ENCODE assay signal across 21 mouse cellular contexts in the genomic region with DNA sequence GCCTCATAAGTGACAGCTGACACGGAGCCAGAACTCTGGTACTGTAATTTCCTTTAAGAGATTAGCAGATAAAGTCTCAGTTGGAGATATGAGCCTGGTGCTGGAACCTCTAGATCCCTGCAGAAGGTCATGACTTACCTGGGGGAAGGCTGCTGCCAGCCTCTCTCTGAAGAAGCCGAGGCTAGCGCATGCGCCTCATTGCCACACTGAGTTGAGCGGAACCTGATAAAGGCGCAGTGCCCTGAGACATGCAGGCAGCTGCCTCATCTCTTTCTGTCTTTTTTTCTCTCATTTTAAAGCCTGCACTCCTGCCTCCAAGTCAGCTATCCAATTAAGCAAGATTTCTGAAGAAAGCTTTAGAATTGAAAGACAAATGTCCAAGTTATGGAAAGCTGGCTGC.
DNase-seq lines count a peak whose midpoint lies in the region; ATAC-seq and TF ChIP-seq lines count a peak whose summit lies in the region.
"Had no signal": no experiment of that assay in that cellular context is flagged by ENCODE, and none has a peak within 500 bp of the region (broad histone marks: within the 10 kb centered on the region; RNA-seq: fewer than 3 reads in every experiment).

No protein-coding gene starts in this region.

- no peaks in the 10 kb centered on the region for H3K36me3 ChIP-seq in forebrain, embryonic 15.5 days
- no peaks in the 10 kb centered on the region for H3K36me3 ChIP-seq in forebrain, embryonic 10.5 days (replicated peaks)
- H3K36me3 ChIP-seq in midbrain, postnatal 0 days (ENCODE audit: insufficient read depth, low read length): no peaks in the 10 kb centered on the region
- no peaks in the 10 kb centered on the region for H3K36me3 ChIP-seq in midbrain, embryonic 15.5 days (replicated peaks)
- H3K36me3 ChIP-seq: embryonic facial prominence, embryonic 15.5 days; forebrain, embryonic 12.5 days; heart, embryonic 10.5 days; heart, embryonic 15.5 days; hindbrain, embryonic 10.5 days; hindbrain, embryonic 15.5 days had no signal

- no peak overlapping the region for H3K4me3 ChIP-seq in forebrain, embryonic 15.5 days
- H3K4me3 ChIP-seq in forebrain, embryonic 10.5 days: no peak overlapping the region
- no peak overlapping the region for H3K4me3 ChIP-seq in midbrain, postnatal 0 days (ENCODE audit: low read depth, low read length)
- no peak overlapping the region for H3K4me3 ChIP-seq in midbrain, embryonic 15.5 days
- H3K4me3 ChIP-seq: embryonic facial prominence, embryonic 15.5 days; erythroblast, embryonic 14.5 days; forebrain, embryonic 12.5 days; heart, embryonic 10.5 days; heart, embryonic 15.5 days; hindbrain, embryonic 10.5 days; hindbrain, embryonic 15.5 days had no signal

- peaks cover 6% of the 10 kb centered on the region; the same call in 1 of the 2 replicates for H3K4me1 ChIP-seq in forebrain, embryonic 15.5 days
- no peaks in the 10 kb centered on the region for H3K4me1 ChIP-seq in forebrain, embryonic 10.5 days
- H3K4me1 ChIP-seq in midbrain, postnatal 0 days (ENCODE audit: insufficient read depth, low read length): no peaks in the 10 kb centered on the region
- H3K4me1 ChIP-seq in midbrain, embryonic 15.5 days: no peaks in the 10 kb centered on the region
- H3K4me1 ChIP-seq: embryonic facial prominence, embryonic 15.5 days; heart, embryonic 10.5 days; heart, embryonic 15.5 days; hindbrain, embryonic 10.5 days; hindbrain, embryonic 15.5 days had no signal

- 71% methylated on average over 6 of the region's 6 CpGs for WGBS in forebrain, embryonic 15.5 days
- 92% methylated on average over 6 of the region's 6 CpGs for WGBS in forebrain, embryonic 10.5 days
- 60% methylated on average over 6 of the region's 6 CpGs for WGBS in midbrain, postnatal 0 days
- 71% methylated on average over 6 of the region's 6 CpGs for WGBS in midbrain, embryonic 15.5 days

- H3K27ac ChIP-seq in forebrain, embryonic 15.5 days (replicated peaks): 0 out of 2 replicates have a peak overlapping the region, but pooled peaks have one; percentile 25
- H3K27ac ChIP-seq in forebrain, embryonic 10.5 days: no peak overlapping the region
- H3K27ac ChIP-seq in midbrain, postnatal 0 days (ENCODE audit: low read depth, low read length): peak overlapping the region; percentile 43; the same call in 1 of the 2 replicates
- H3K27ac ChIP-seq in midbrain, embryonic 15.5 days: no peak overlapping the region
- H3K27ac ChIP-seq: embryonic facial prominence, embryonic 15.5 days; forebrain, embryonic 12.5 days; heart, embryonic 10.5 days; heart, embryonic 15.5 days; hindbrain, embryonic 10.5 days; hindbrain, embryonic 15.5 days had no signal

- no peak for TF ChIP-seq POLR2A in brain, embryonic 14.5 days (IDR thresholded peaks at IDR 0.05; ENCODE audit: borderline replicate concordance, extremely low read depth, insufficient read depth, insufficient read length, poor library complexity, severe bottlenecking)

- no peak for TF ChIP-seq CTCF in midbrain, postnatal 0 days (IDR thresholded peaks at IDR 0.05)
- no peak for TF ChIP-seq CTCF in brain, embryonic 14.5 days (IDR thresholded peaks at IDR 0.05; ENCODE audit: borderline replicate concordance, extremely low read depth, insufficient read depth, insufficient read length)

- no peak overlapping the region for H3K4me2 ChIP-seq in forebrain, embryonic 15.5 days (replicated peaks)
- no peak overlapping the region for H3K4me2 ChIP-seq in midbrain, postnatal 0 days (ENCODE audit: low read depth, low read length, poor library complexity, severe bottlenecking)
- H3K4me2 ChIP-seq in midbrain, embryonic 15.5 days: no peak overlapping the region
- H3K4me2 ChIP-seq: embryonic facial prominence, embryonic 15.5 days; forebrain, embryonic 12.5 days; heart, embryonic 15.5 days; hindbrain, embryonic 15.5 days had no signal

- no peaks in the 10 kb centered on the region for H3K9me3 ChIP-seq in forebrain, embryonic 15.5 days
- H3K9me3 ChIP-seq in forebrain, embryonic 10.5 days: no peaks in the 10 kb centered on the region
- no peaks in the 10 kb centered on the region for H3K9me3 ChIP-seq in midbrain, postnatal 0 days (ENCODE audit: low read length)
- H3K9me3 ChIP-seq in midbrain, embryonic 15.5 days: no peaks in the 10 kb centered on the region
- H3K9me3 ChIP-seq: embryonic facial prominence, embryonic 15.5 days; forebrain, embryonic 12.5 days; heart, embryonic 10.5 days; heart, embryonic 15.5 days; hindbrain, embryonic 10.5 days; hindbrain, embryonic 15.5 days had no signal

- H3K9ac ChIP-seq in forebrain, embryonic 15.5 days (replicated peaks): no peak overlapping the region
- H3K9ac ChIP-seq in midbrain, postnatal 0 days (replicated peaks; ENCODE audit: low read length, poor library complexity, severe bottlenecking): no peak overlapping the region
- H3K9ac ChIP-seq in midbrain, embryonic 15.5 days: no peak overlapping the region
- H3K9ac ChIP-seq: embryonic facial prominence, embryonic 15.5 days; forebrain, embryonic 12.5 days; heart, embryonic 15.5 days; hindbrain, embryonic 15.5 days had no signal

- H3K27me3 ChIP-seq in forebrain, embryonic 15.5 days: no peaks in the 10 kb centered on the region
- no peaks in the 10 kb centered on the region for H3K27me3 ChIP-seq in forebrain, embryonic 10.5 days (ENCODE audit: poor library complexity, severe bottlenecking)
- no peaks in the 10 kb centered on the region for H3K27me3 ChIP-seq in midbrain, postnatal 0 days (ENCODE audit: insufficient read depth, low read length)
- H3K27me3 ChIP-seq in midbrain, embryonic 15.5 days (replicated peaks): no peaks in the 10 kb centered on the region
- H3K27me3 ChIP-seq: embryonic facial prominence, embryonic 15.5 days; forebrain, embryonic 12.5 days; heart, embryonic 15.5 days; hindbrain, embryonic 15.5 days had no signal

- no peak for DNase-seq in forebrain, embryonic 10.5 days (ENCODE audit: extremely low spot score, low spot score)
- peak; percentile 1 for DNase-seq in kidney, adult 9 months
- DNase-seq in kidney, adult 11 months: no peak
- peak; percentile 16 for DNase-seq in midbrain, postnatal 0 days (ENCODE audit: low spot score)
- DNase-seq in brain, embryonic 14.5 days (ENCODE audit: low read depth): peak; percentile 53
- no peak for DNase-seq in cerebellum, postnatal 4 days (ENCODE audit: low spot score in 2 of 2)
- DNase-seq: adrenal gland, postnatal 14 days; embryo, embryonic 11 days; gastrocnemius, postnatal 10 days; heart, adult 18-20 months; heart, postnatal 14 days had no signal

- ATAC-seq in forebrain, embryonic 15.5 days (replicated peaks): no peak
- no peak for ATAC-seq in midbrain, postnatal 0 days (ENCODE audit: low FRiP score)
- ATAC-seq in midbrain, embryonic 15.5 days (replicated peaks): no peak
- ATAC-seq: inflammation-experienced regulatory T-cells, adult 6 months had no signal

Comparison
In these comparisons a context has a peak if more than half of its experiments do, and no peak if none do; other contexts are left out.
1. H3K27ac ChIP-seq: peak in forebrain, embryonic 15.5 days (single experiment) and midbrain, postnatal 0 days (single experiment); none in forebrain, embryonic 10.5 days (single experiment) and midbrain, embryonic 15.5 days (single experiment).
2. DNase-seq: peak in kidney, adult 9 months (single experiment), midbrain, postnatal 0 days (single experiment) and brain, embryonic 14.5 days (single experiment); none in forebrain, embryonic 10.5 days (single experiment), kidney, adult 11 months (single experiment) and cerebellum, postnatal 4 days (0 of 2).